Mouse (Mus musculus): ENCODE data around the gene Zfp282.

The Zfp282 gene

GRCm38 (mm10) chr6:47899416-47899815 is 22.4 kb downstream of the Zfp282 start:
- no peak for DNase-seq (ENCODE audit: low read depth, low spot score)

- no peak for DNase-seq (ENCODE audit: low read depth, low spot score)
Observed at GRCm38 (mm10) chr6:47903587-47903986, 26.6 kb downstream of the Zfp282 start.

- DNase-seq (ENCODE audit: low read depth, low spot score) = no peak
Observed at GRCm38 (mm10) chr6:47904361-47904760, 27.4 kb downstream of the Zfp282 start.

GRCm38 (mm10) chr6:47904917-47905695 is 28.1 kb downstream of the Zfp282 start:
- DNase-seq (ENCODE audit: low read depth, low spot score) = no peak

DNA sequence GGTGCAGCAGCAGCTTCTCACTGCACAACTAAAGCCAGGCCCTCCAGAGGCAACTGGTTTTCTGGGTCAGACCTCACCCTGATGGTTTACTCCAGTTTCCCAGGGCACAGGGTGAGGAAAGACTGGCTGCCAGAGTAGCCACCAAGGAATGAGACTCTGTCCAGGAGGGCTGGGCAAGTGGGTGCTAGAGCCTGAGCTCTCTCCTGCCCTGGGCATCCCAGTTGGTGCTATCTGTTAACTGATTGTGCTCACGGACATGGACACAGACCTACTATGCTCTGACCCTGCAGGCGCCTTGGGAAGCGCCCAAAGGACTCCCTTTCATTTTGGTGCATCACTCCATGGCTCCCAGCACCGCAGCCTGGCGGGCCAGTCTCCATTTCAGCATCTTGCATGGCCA is 29.3 kb downstream of the Zfp282 start:
- DNase-seq (ENCODE audit: low read depth, low spot score) = no peak

DNA sequence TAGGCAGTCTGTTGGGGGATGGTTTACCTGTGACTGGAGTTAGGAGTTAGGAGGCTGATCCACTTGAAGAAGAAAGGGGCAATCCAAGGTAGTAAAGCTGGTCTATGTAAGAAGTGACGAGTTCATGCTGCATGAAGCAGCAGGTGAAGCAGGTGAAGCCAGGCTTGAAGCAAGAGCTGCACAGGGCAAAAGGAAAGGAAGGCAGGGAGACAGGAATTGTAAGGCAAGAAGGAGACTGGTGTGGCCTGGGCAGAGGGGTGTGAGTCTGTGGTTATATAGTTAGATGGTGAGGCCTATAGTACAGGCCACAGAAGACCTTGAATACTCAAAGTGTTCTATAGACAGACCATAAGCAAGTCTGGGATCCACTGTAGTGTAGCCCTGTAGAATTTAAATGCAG is 32.0 kb downstream of the Zfp282 start:
- no peak for DNase-seq (ENCODE audit: low read depth, low spot score)

GRCm38 (mm10) chr6:47911650-47912049 is 34.6 kb downstream of the Zfp282 start:
- no peak for DNase-seq (ENCODE audit: low read depth, low spot score)

- no peak for DNase-seq (ENCODE audit: low read depth, low spot score)
Observed at GRCm38 (mm10) chr6:47912991-47913390, 36.0 kb downstream of the Zfp282 start.

DNA sequence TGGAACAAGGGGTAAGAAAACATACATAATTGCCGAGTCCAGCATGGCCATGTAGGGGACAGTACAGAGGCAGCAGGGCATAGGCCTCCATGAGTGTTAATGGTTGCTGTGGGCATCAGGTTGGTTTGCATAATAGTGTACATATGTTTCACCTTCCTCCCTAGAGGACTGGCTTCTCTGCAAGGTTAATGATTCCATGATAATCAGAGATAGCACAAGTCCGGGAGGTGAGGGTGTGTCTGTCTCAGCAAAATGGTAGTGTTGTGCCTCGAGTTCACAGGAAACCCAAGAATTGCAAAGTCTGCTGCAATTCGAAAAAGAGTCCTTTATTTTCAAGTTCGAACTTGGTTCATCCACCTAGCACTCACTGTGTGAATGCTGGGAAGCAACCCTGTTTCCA is 40.0 kb downstream of the Zfp282 start:
- no peak for DNase-seq (ENCODE audit: low read depth, low spot score)

DNA sequence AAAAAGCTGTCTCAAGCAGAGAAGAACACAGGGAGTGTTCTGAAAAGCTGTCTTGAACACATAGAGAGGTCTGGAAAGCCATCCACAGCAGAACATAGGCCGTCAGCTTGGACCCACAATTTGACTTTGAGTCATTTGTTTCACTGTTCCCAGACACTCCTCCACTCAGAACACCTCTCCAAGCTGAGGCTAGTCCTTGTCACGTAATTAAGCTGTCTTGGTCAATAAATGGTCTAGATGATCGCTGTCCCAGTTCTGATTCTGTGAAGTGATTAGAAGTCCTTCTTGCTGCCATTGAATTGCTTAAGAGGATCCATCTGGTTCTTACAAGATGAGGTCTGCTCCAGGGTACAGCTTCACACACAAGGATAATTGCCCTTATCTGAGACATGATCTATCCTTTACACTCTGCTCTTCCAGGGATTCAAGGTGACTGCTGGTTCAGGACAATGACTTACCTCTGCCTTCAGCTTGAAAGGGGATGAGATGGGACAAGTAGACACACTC is 41.8 kb downstream of the Zfp282 start:
- no peak for DNase-seq (ENCODE audit: low read depth, low spot score)

DNA sequence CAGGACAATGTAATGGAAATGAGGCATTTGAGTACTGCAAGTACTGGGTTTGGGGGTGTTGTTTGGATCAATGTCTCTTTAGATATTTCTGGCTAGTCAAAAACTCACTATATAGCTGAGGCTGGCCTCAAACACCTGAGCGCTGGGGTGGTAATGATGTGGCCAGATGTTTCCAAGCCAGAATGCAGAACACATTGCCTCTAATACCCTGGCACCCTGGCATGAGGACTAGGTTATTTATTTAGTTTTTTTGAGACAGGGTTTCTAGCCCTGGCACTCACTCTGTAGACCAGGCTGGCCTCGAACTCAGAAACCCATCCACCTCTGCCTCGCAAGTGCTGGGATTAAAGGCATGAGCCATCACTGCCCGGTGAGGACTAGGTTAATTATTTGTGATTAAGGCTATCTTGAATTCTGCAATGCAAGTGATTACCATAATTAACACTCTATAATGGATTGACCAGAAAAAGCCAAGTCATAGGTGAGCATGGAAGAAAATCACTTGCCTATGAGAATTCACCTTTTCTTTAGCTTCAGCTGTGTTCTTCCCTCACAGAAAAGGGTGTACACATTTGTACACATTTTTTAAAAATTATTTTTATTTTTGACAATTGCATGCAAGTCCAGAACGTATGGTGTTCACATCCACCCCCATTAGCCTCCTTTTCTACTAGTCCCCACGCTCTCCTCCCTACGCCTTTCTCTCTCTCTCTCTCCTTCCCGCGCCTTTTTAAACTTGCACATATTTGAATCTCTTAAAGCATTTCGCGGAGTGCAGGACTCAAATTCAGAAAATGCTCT is 42.8 kb downstream of the Zfp282 start:
- no peak for DNase-seq (ENCODE audit: low read depth, low spot score)

GRCm38 (mm10) chr6:47920447-47921340 is 43.7 kb downstream of the Zfp282 start, which contains the start of gene Zfp212:
TSS of gene Zfp212 (plus strand) at chr6:47920476.
- peak; percentile 83 for DNase-seq (ENCODE audit: low read depth, low spot score)

DNA sequence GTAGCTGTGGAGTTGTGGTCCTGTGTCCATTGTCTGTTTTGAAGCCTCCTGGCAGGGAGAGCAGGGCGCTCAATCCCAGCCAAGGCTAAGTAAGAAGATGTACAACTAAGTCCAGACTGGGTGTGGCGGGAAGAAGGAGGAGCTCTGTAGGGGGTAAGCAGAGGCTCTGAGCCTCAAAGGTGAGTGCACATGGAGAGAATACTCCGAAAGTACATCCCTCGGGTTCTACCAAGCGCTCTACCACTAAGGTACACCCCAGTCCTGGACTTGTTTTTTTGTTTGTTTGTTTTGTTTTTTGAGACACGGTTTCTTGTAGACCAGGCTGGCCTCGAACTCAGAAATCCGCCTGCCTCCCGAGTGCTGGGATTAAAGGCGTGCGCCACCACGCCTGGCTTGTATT is 65.5 kb downstream of the Zfp282 start:
- no peak for DNase-seq (ENCODE audit: low read depth, low spot score)

DNA sequence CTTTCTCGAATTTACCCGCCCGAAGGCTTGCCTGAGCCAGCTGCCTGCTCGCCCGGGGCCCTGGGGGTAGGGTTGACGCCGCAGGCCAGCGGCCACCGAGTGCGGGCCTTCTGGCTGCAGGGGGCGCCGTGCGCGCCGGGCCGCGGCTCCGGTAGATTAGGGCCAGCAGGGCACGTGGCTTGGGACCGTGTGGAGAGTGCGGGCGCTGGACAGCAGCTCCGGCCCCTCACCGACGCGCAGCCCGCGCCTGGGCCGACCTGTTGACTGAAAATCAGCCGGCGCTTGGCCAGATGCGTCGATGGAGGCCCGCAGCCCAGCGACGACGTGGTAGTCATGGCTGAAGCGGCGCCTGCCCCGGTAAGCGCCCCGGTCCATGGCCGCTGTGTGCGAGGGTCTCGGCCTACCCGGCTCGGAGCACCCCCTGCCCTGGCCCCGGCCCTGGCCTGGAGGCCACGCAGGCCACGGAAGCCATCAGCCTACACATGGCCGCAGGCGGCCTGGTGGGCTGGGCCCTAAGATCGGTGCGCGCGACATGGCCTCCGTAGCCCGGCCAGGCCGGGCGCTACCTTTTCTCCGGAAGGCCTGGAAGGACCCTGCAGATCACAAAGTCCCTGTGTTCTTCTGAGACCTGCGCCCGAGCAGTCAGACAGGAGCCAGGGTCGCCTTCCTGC is 66.2 kb downstream of the Zfp282 start:
- DNase-seq (ENCODE audit: low read depth, low spot score) = peak; percentile 61

- DNase-seq (ENCODE audit: low read depth, low spot score) = no peak
Observed at GRCm38 (mm10) chr6:47943721-47944120, 66.7 kb downstream of the Zfp282 start.

- no peak for DNase-seq (ENCODE audit: low read depth, low spot score)
Observed at GRCm38 (mm10) chr6:47947388-47947787, 70.4 kb downstream of the Zfp282 start.

DNA sequence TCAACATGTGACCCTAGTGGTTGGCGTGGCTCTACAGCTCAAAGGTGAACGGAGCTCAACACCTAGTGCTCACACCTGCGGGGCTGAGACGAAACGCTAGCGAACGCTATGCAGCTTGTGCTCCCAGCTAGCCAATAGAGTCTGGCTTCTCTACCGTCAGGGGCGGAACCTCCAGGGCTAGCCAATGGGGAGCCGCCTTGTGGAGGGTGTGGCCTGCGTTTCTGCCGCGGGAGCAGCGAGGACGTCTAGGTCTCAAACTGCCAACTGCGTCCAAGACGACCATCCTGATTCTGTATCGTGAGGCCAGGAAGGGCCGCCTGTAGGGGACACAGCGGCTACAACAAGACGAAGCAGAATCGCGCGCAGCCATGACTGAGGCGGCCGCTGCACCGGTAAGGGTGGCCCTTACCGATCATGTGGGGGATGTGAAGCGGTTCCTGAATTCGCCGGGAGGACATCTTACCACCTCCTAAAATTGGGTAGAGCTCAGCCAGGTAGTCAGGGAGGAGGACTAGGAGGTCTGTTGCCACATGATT is 76.3 kb downstream of the Zfp282 start, which contains the start of gene Zfp956:
Zfp956 (plus strand) TSS at position 200 of the 536 bp plus-strand sequence.
- DNase-seq (ENCODE audit: low read depth, low spot score) = peak; percentile 82

GRCm38 (mm10) chr6:47954425-47954824 is 77.4 kb downstream of the Zfp282 start:
- DNase-seq (ENCODE audit: low read depth, low spot score) = no peak

- no peak for DNase-seq (ENCODE audit: low read depth, low spot score)
Observed at GRCm38 (mm10) chr6:47957816-47958215, 80.8 kb downstream of the Zfp282 start.
